8 mouse cellular contexts compared by ENCODE assay signal in genomic region chr4:68953667-68954321, GRCm38 (mm10). TPM values are rescaled to one million over a fixed set of nuclear protein-coding genes. Genes with fewer than 3 reads are reported as not detected.
DNase-seq lines count a peak whose midpoint lies in the region; ATAC-seq and TF ChIP-seq lines count a peak whose summit lies in the region.

No protein-coding gene starts in this region.

- H3K27ac ChIP-seq in kidney, embryonic 14.5 days (ENCODE audit: low read depth, low read length) = no peak overlapping the region
- H3K27ac ChIP-seq in kidney, adult 2 months (ENCODE audit: insufficient read depth, low read depth, low read length) = no peak overlapping the region
- no peak overlapping the region for H3K27ac ChIP-seq in ES-E14 (ENCODE audit: insufficient read depth, low read depth, low read length, poor library complexity, severe bottlenecking)
- H3K27ac ChIP-seq in embryonic facial prominence, embryonic 15.5 days (replicated peaks) = no peak overlapping the region
- H3K27ac ChIP-seq in liver, embryonic 12.5 days = no peak overlapping the region

- H3K4me3 ChIP-seq in kidney, embryonic 14.5 days (ENCODE audit: low read length) = peak overlapping the region; percentile 54
- no peak overlapping the region for H3K4me3 ChIP-seq in kidney, adult 2 months (ENCODE audit: insufficient read depth, low read depth, low read length)
- peak overlapping the region; percentile 77 to 79 for H3K4me3 ChIP-seq in ES-E14 (ENCODE audit: insufficient read depth in 1 of 2, low read depth in 1 of 2, low read length in 2 of 2, poor library complexity in 1 of 2, severe bottlenecking in 1 of 2)
- H3K4me3 ChIP-seq in embryonic facial prominence, embryonic 15.5 days (replicated peaks) = peak overlapping the region; percentile 52
- peak overlapping the region; percentile 45 for H3K4me3 ChIP-seq in liver, embryonic 12.5 days

- WGBS in kidney, embryonic 14.5 days = under 1% methylated on average over 38 of the region's 40 CpGs
- WGBS in kidney, adult 2 months = 2% methylated on average over 40 of the region's 40 CpGs
- WGBS in embryonic facial prominence, embryonic 15.5 days = under 1% methylated on average over 40 of the region's 40 CpGs
- WGBS in liver, embryonic 12.5 days (ENCODE audit: insufficient replicate concordance) = 1% methylated on average over 38 of the region's 40 CpGs

- H3K27me3 ChIP-seq in kidney, embryonic 14.5 days (ENCODE audit: control insufficient read depth, insufficient read depth, low read length) = peaks cover 7% of the 10 kb centered on the region; the same call in 1 of the 2 replicates
- H3K27me3 ChIP-seq in kidney, adult 2 months (replicated peaks; ENCODE audit: control insufficient read depth, insufficient read depth, low read length) = no peaks in the 10 kb centered on the region
- peaks cover 16% of the 10 kb centered on the region for H3K27me3 ChIP-seq in embryonic facial prominence, embryonic 15.5 days
- H3K27me3 ChIP-seq in liver, embryonic 12.5 days (replicated peaks) = peaks cover 30% of the 10 kb centered on the region

- TF ChIP-seq CTCF in kidney, adult 2 months (conservative IDR thresholded peaks at IDR 0.05; ENCODE audit: insufficient read depth, insufficient read length, low read depth, low read length) = no peak

- in situ Hi-C loops in ES-E14 (cut with MboI; ENCODE audit: low sequenced_read_pairs in 2 of 2, unreplicated experiment in 2 of 2) = no loop called here

- ATAC-seq in kidney, embryonic 14.5 days (ENCODE audit: low FRiP score, low TSS enrichment) = peak; percentile 70
- 0 out of 2 replicates have a peak, but pooled peaks have one; percentile 36 for ATAC-seq in embryonic facial prominence, embryonic 15.5 days (ENCODE audit: insufficient number of reproducible peaks, low FRiP score, low TSS enrichment, low read depth)
- ATAC-seq in liver, embryonic 12.5 days = no peak
- no peak for ATAC-seq in erythroblast, adult 5-6 weeks (replicated peaks; ENCODE audit: low FRiP score, poor library complexity, severe bottlenecking)

- no peaks in the 10 kb centered on the region for H3K4me1 ChIP-seq in kidney, embryonic 14.5 days (ENCODE audit: control insufficient read depth, insufficient read depth, low read length)
- no peaks in the 10 kb centered on the region for H3K4me1 ChIP-seq in kidney, adult 2 months (ENCODE audit: control insufficient read depth, insufficient read depth, low read length)
- H3K4me1 ChIP-seq in ES-E14 (ENCODE audit: control insufficient read depth in 2 of 2, insufficient read depth in 2 of 2, low read length in 2 of 2, poor library complexity in 1 of 2) = no peaks in the 10 kb centered on the region
- peaks cover 17% of the 10 kb centered on the region for H3K4me1 ChIP-seq in embryonic facial prominence, embryonic 15.5 days
- H3K4me1 ChIP-seq in liver, embryonic 12.5 days = no peaks in the 10 kb centered on the region

- peak overlapping the region; percentile 47; the same call in 1 of the 2 replicates for H3K9ac ChIP-seq in kidney, embryonic 14.5 days (ENCODE audit: low read depth, low read length)
- peak overlapping the region; percentile 73 for H3K9ac ChIP-seq in ES-E14 (ENCODE audit: insufficient read depth, low read depth, low read length, poor library complexity, severe bottlenecking)
- H3K9ac ChIP-seq in embryonic facial prominence, embryonic 15.5 days = no peak overlapping the region
- no peak overlapping the region for H3K9ac ChIP-seq in liver, embryonic 12.5 days

- H3K36me3 ChIP-seq in kidney, embryonic 14.5 days (ENCODE audit: control insufficient read depth, insufficient read depth, low read length) = no peaks in the 10 kb centered on the region
- H3K36me3 ChIP-seq in kidney, adult 2 months (ENCODE audit: control insufficient read depth, insufficient read depth, low read length) = no peaks in the 10 kb centered on the region
- no peaks in the 10 kb centered on the region for H3K36me3 ChIP-seq in ES-E14 (ENCODE audit: control insufficient read depth, insufficient read depth, low read length, poor library complexity, severe bottlenecking)
- H3K36me3 ChIP-seq in embryonic facial prominence, embryonic 15.5 days = no peaks in the 10 kb centered on the region
- no peaks in the 10 kb centered on the region for H3K36me3 ChIP-seq in liver, embryonic 12.5 days

- H3K9me3 ChIP-seq in kidney, embryonic 14.5 days (ENCODE audit: control insufficient read depth, low read length) = no peaks in the 10 kb centered on the region
- no peaks in the 10 kb centered on the region for H3K9me3 ChIP-seq in ES-E14 (ENCODE audit: control insufficient read depth, insufficient read depth, low read depth, low read length)
- no peaks in the 10 kb centered on the region for H3K9me3 ChIP-seq in embryonic facial prominence, embryonic 15.5 days (replicated peaks)
- H3K9me3 ChIP-seq in liver, embryonic 12.5 days (replicated peaks) = no peaks in the 10 kb centered on the region

- H3K4me2 ChIP-seq in kidney, embryonic 14.5 days (replicated peaks; ENCODE audit: low read depth, low read length) = peak overlapping the region; percentile 93
- peak overlapping the region; percentile 72 for H3K4me2 ChIP-seq in embryonic facial prominence, embryonic 15.5 days (replicated peaks)
- H3K4me2 ChIP-seq in liver, embryonic 12.5 days = peak overlapping the region; percentile 61

- no peak for TF ChIP-seq POLR2A in kidney, adult 2 months (IDR thresholded peaks at IDR 0.05; ENCODE audit: low read depth, low read length)

- DNase-seq in kidney, adult 2 months = no peak
- DNase-seq in ES-E14 (ENCODE audit: low read depth, low spot score) = no peak
- no peak for DNase-seq in spleen, adult 18-20 months
- DNase-seq in thymus, postnatal 14 days = no peak

TF ChIP-seq in ES-E14, 5 proteins besides CTCF, POLR2A, EP300 and RAD21:
- TF ChIP-seq HCFC1 (IDR thresholded peaks at IDR 0.05; ENCODE audit: borderline replicate concordance, insufficient read depth, low read length) = no peak
- TF ChIP-seq ZNF384 (IDR thresholded peaks at IDR 0.05; ENCODE audit: low read depth, low read length) = no peak
- TF ChIP-seq MAFK (IDR thresholded peaks at IDR 0.05; ENCODE audit: insufficient read depth, low read depth, low read length) = no peak
- TF ChIP-seq ZC3H11A (IDR thresholded peaks at IDR 0.05; ENCODE audit: borderline replicate concordance, low read depth, low read length) = no peak
- no peak for TF ChIP-seq CHD2 (IDR thresholded peaks at IDR 0.05; ENCODE audit: low read depth, low read length)
TF ChIP-seq in ES-E14: peak in this region for 0.

RNA-seq across cellular contexts. Expression of gene Brinp1, which starts 0.4 kb away (rescaled TPM):
- 5.8 and 10.2 TPM in 2 replicates for polyA plus RNA-seq in kidney, embryonic 14.5 days (2014; fragmentation: Nextera tagmentation; extraction: Ambion mirVana)
- polyA plus RNA-seq in kidney, adult 2 months (2012; rRNA removed) = 0.14 and 0.27 TPM in 2 replicates
- total RNA-seq in ES-E14 (2012; rRNA removed) = 0.80 and 1.5 TPM in 2 replicates
- 9.0 and 11.0 TPM in 2 replicates for polyA plus RNA-seq in embryonic facial prominence, embryonic 15.5 days (2015; fragmentation: Nextera tagmentation; extraction: Ambion mirVana)
- 1.8 and 2.2 TPM in 2 replicates for polyA plus RNA-seq in liver, embryonic 12.5 days (2016; fragmentation: Nextera tagmentation; extraction: Ambion mirVana)
- not detected in 2 replicates for total RNA-seq in erythroblast, adult 5-6 weeks (2015; ENCODE audit: low replicate concordance)
- not detected in 2 replicates for total RNA-seq in erythroblast, adult 5-6 weeks (2017; ENCODE audit: low replicate concordance)

Comparison
In these comparisons a context has a peak if more than half of its experiments do, and no peak if none do; other contexts are left out.
1. ATAC-seq: peak in kidney, embryonic 14.5 days (single experiment) and embryonic facial prominence, embryonic 15.5 days (single experiment); none in liver, embryonic 12.5 days (single experiment) and erythroblast, adult 5-6 weeks (single experiment).
2. H3K9ac ChIP-seq: peak in kidney, embryonic 14.5 days (single experiment) and ES-E14 (single experiment); none in embryonic facial prominence, embryonic 15.5 days (single experiment) and liver, embryonic 12.5 days (single experiment).
3. Peak in every context shown above with its lines, with median percentiles within 50 percentile points of each other: H3K4me2 ChIP-seq.